In the genomic region with DNA sequence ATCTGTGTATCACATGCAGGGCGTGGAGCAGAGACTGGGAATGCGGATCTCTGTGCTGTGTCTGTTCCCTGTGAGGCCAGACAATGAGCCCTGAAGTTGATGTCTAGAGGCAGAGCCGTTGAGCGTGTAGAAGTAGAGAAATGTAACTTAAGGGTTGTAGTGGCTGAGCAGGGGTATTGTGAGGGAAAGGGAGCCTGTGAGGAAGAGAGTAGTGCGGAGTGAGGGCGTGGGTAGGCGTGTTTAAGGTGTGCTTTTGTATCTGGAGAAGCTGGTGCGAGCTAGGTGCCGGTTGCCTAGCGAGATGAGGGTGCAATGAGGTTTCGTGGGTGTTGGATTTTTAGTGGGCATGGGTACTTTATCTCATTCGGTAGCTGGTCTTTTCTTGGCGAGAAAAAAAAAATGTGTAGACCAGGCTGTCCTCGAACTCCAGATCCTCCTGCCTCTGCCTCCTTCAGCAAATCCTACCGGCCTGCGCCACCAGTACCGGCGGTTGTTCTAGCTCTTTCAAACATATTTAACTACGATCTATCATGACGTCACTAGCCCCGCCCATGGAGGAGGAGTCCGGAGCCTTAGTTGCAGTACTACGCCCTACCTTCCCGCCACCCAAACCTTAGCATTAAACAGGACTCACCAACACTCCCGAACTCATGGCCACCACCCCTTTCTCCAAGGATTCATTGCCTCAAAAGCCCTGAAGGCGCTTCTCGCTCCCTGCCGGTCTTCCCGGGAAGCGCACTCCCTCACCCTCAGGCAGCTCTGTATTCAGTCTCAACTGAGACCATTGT, we compare ENCODE assay signal across 9 mouse cellular contexts. TPM values are rescaled to one million over a fixed set of nuclear protein-coding genes. Genes with fewer than 3 reads are reported as not detected.
DNase-seq lines count a peak whose midpoint lies in the region; ATAC-seq lines count a peak whose summit lies in the region.
"Had no signal": no experiment of that assay in that cellular context is flagged by ENCODE, and none has a peak within 500 bp of the region (broad histone marks: within the 10 kb centered on the region; RNA-seq: fewer than 3 reads in every experiment).

No protein-coding gene starts in this region.

- H3K4me3 ChIP-seq in heart, embryonic 13.5 days = peak overlapping the region; percentile 62
- H3K4me3 ChIP-seq in liver, embryonic 12.5 days = peak overlapping the region; percentile 66
- peak overlapping the region; percentile 57 for H3K4me3 ChIP-seq in stomach, embryonic 15.5 days (replicated peaks)

- H3K4me2 ChIP-seq in heart, embryonic 13.5 days = peak overlapping the region; percentile 82
- H3K4me2 ChIP-seq in liver, embryonic 12.5 days = peak overlapping the region; percentile 88
- peak overlapping the region; percentile 70 for H3K4me2 ChIP-seq in stomach, embryonic 15.5 days

- peak; percentile 82 for ATAC-seq in erythroid progenitor cell, adult 5-6 weeks (replicated peaks; ENCODE audit: low FRiP score, poor library complexity, severe bottlenecking)
- ATAC-seq in heart, embryonic 13.5 days (ENCODE audit: extremely low read depth, insufficient number of reproducible peaks, low FRiP score, low TSS enrichment) = peak; percentile 88
- ATAC-seq in liver, embryonic 12.5 days = peak; percentile 87
- peak; percentile 94 for ATAC-seq in stomach, embryonic 15.5 days (ENCODE audit: insufficient read depth, low FRiP score, low read depth)

- peak; percentile 95 for DNase-seq in CD4-positive helper T cell, adult 2 months (ENCODE audit: low read depth, low spot score)
- DNase-seq in brain, embryonic 18.5 days (ENCODE audit: low read depth, low spot score) = peak; percentile 92
- peak; percentile 95 for DNase-seq in kidney, postnatal 10 days
- peak; percentile 95 to 97 for DNase-seq in natural killer cell, adult 2 months (ENCODE audit: low spot score in 2 of 2)

- H3K9me3 ChIP-seq in heart, embryonic 13.5 days = no peaks in the 10 kb centered on the region
- no peaks in the 10 kb centered on the region for H3K9me3 ChIP-seq in liver, embryonic 12.5 days (replicated peaks)
- no peaks in the 10 kb centered on the region for H3K9me3 ChIP-seq in stomach, embryonic 15.5 days

- peak overlapping the region; percentile 60; the same call in 1 of the 2 replicates for H3K27ac ChIP-seq in heart, embryonic 13.5 days (replicated peaks)
- peak overlapping the region; percentile 48; the same call in 1 of the 2 replicates for H3K27ac ChIP-seq in liver, embryonic 12.5 days
- H3K27ac ChIP-seq in stomach, embryonic 15.5 days = peak overlapping the region; percentile 77

- no peaks in the 10 kb centered on the region for H3K27me3 ChIP-seq in heart, embryonic 13.5 days (replicated peaks)
- H3K27me3 ChIP-seq in liver, embryonic 12.5 days (replicated peaks) = no peaks in the 10 kb centered on the region
- no peaks in the 10 kb centered on the region for H3K27me3 ChIP-seq in stomach, embryonic 15.5 days (replicated peaks)

- WGBS in heart, embryonic 13.5 days = 2% methylated on average over 30 of the region's 30 CpGs
- 5% methylated on average over 30 of the region's 30 CpGs for WGBS in liver, embryonic 12.5 days (ENCODE audit: insufficient replicate concordance)
- WGBS in stomach, embryonic 15.5 days = 2% methylated on average over 30 of the region's 30 CpGs

- H3K9ac ChIP-seq in heart, embryonic 13.5 days = peak overlapping the region; percentile 82
- H3K9ac ChIP-seq in liver, embryonic 12.5 days = peak overlapping the region; percentile 68
- H3K9ac ChIP-seq in stomach, embryonic 15.5 days = peak overlapping the region; percentile 32; the same call in 1 of the 2 replicates

- peaks cover 10% of the 10 kb centered on the region for H3K4me1 ChIP-seq in heart, embryonic 13.5 days
- H3K4me1 ChIP-seq in liver, embryonic 12.5 days = peaks cover 21% of the 10 kb centered on the region
- no peaks in the 10 kb centered on the region; the same call in 1 of the 2 replicates for H3K4me1 ChIP-seq in stomach, embryonic 15.5 days

- H3K36me3 ChIP-seq in heart, embryonic 13.5 days = no peaks in the 10 kb centered on the region
- H3K36me3 ChIP-seq in liver, embryonic 12.5 days = no peaks in the 10 kb centered on the region
- no peaks in the 10 kb centered on the region for H3K36me3 ChIP-seq in stomach, embryonic 15.5 days

RNA-seq across cellular contexts. Expression of gene Klrb1c, which starts 25.1 kb away (rescaled TPM):
- total RNA-seq in erythroid progenitor cell, adult 5-6 weeks (2015; ENCODE audit: low replicate concordance) = 10.5 TPM in 1 of 2 replicates, not detected in the other
- total RNA-seq in erythroid progenitor cell, adult 5-6 weeks (2017; ENCODE audit: low replicate concordance) = 1.3 and 1.5 TPM in 2 replicates
- 0.15 TPM in 1 of 2 replicates, not detected in the other for polyA plus RNA-seq in heart, embryonic 13.5 days (2015; fragmentation: Nextera tagmentation; extraction: Ambion mirVana)
- polyA plus RNA-seq in liver, embryonic 12.5 days (2016; fragmentation: Nextera tagmentation; extraction: Ambion mirVana) = 0.10 TPM in 1 of 2 replicates, not detected in the other
- polyA plus RNA-seq in stomach, embryonic 15.5 days (2015; fragmentation: Nextera tagmentation; extraction: Ambion mirVana) = 0.12 and 0.23 TPM in 2 replicates

RNA-seq across cellular contexts. Expression of gene Klrb1, which starts 41.1 kb away (rescaled TPM):
- total RNA-seq in erythroid progenitor cell, adult 5-6 weeks (2015; ENCODE audit: low replicate concordance) = not detected in 2 replicates
- not detected in 2 replicates for total RNA-seq in erythroid progenitor cell, adult 5-6 weeks (2017; ENCODE audit: low replicate concordance)
- polyA plus RNA-seq in heart, embryonic 13.5 days (2015; fragmentation: Nextera tagmentation; extraction: Ambion mirVana) = not detected in 2 replicates
- not detected in 2 replicates for polyA plus RNA-seq in liver, embryonic 12.5 days (2016; fragmentation: Nextera tagmentation; extraction: Ambion mirVana)
- not detected in 2 replicates for polyA plus RNA-seq in stomach, embryonic 15.5 days (2015; fragmentation: Nextera tagmentation; extraction: Ambion mirVana)
- polyA plus RNA-seq: gonadal fat pad, adult 2 months had no signal

Comparison
In these comparisons a context has a peak if more than half of its experiments do, and no peak if none do; other contexts are left out.
1. Peak in every context shown above with its lines: DNase-seq, ATAC-seq, H3K4me3 ChIP-seq and H3K27ac ChIP-seq.
2. H3K9ac ChIP-seq: peak in every context shown above with its lines; median percentile 82 in heart, embryonic 13.5 days; 68 in liver, embryonic 12.5 days; 32 in stomach, embryonic 15.5 days.